Mouse (Mus musculus): ENCODE results near the gene Sppl2b.

- TF ChIP-seq CTCF (IDR thresholded peaks at IDR 0.05; ENCODE audit: low read depth) (no peak), EP300 (IDR thresholded peaks at IDR 0.05; ENCODE audit: low read depth) (no peak)
These were observed 15.2 kb upstream of the Sppl2b start for GRCm38 (mm10) chr10:80839848-80840247.

Measured in heart, postnatal 0 days (tissue).